Mouse (Mus musculus) ES-Bruce4 (cell line): ENCODE results near the gene Lsr. TPM values are rescaled to one million over a fixed set of nuclear protein-coding genes. Genes with fewer than 3 reads are reported as not detected.

Experiments
- H3K27ac ChIP-seq: 2 replicates; pipeline ENCODE4 v1.5.1; 2012; ENCODE audit warnings: low read length, inconsistent platforms; ENCODE audit not compliant: insufficient read depth
- H3K27me3 ChIP-seq: 2 replicates; pipeline ENCODE4 v1.6.1; 2012; ENCODE audit warnings: mild to moderate bottlenecking, low read length, inconsistent platforms; ENCODE audit not compliant: control insufficient read depth, poor library complexity, insufficient read depth, severe bottlenecking
- H3K36me3 ChIP-seq: 2 replicates; pipeline ENCODE4 v1.6.1; 2012; ENCODE audit warnings: inconsistent platforms, mild to moderate bottlenecking, low read length, moderate library complexity; ENCODE audit not compliant: control insufficient read depth, poor library complexity, insufficient read depth, severe bottlenecking
- H3K4me1 ChIP-seq: one replicate; pipeline ENCODE4 v1.8.1; 2011; ENCODE audit warnings: low read length; ENCODE audit not compliant: control insufficient read depth, insufficient read depth
- H3K4me3 ChIP-seq: 2 replicates; pipeline ENCODE4 v1.5.1; 2011; ENCODE audit warnings: low read depth, mild to moderate bottlenecking, low read length
- H3K9ac ChIP-seq: 2 replicates; pipeline ENCODE4 v1.6.1; 2012; ENCODE audit warnings: low read depth, mild to moderate bottlenecking, inconsistent platforms; ENCODE audit not compliant: poor library complexity, severe bottlenecking
- H3K9me3 ChIP-seq: replicated peaks from 2 replicates; pipeline ENCODE4 v1.6.1; 2012; ENCODE audit warnings: mild to moderate bottlenecking, low read length, inconsistent platforms; ENCODE audit not compliant: control insufficient read depth, poor library complexity, insufficient read depth, severe bottlenecking
- CTCF ChIP-seq: IDR thresholded peaks from one replicate; pipeline ENCODE4 v1.8.1; 2011; ENCODE audit warnings: low read depth, low read length
- EP300 ChIP-seq: IDR thresholded peaks from 2 replicates; pipeline ENCODE4 v1.6.1; 2011; ENCODE audit warnings: low read depth, low read length; ENCODE audit not compliant: insufficient read depth
- POLR2A ChIP-seq: IDR thresholded peaks from one replicate; pipeline ENCODE4 v1.8.1; 2011; ENCODE audit warnings: low read length; ENCODE audit not compliant: insufficient read depth
- polyA plus RNA-seq: library from polyadenylated mRNA; stranded (reverse); fragments of >200 nt; gene quantifications from 2 replicates; pipeline ENCODE4 v1.2.4, GENCODE M21; 2011; ENCODE audit warnings: low read depth; ENCODE audit not compliant: missing spikeins, insufficient read depth, insufficient read length

The Lsr gene
- polyA plus RNA-seq, 1 experiment, result 39.1 TPM

DNA sequence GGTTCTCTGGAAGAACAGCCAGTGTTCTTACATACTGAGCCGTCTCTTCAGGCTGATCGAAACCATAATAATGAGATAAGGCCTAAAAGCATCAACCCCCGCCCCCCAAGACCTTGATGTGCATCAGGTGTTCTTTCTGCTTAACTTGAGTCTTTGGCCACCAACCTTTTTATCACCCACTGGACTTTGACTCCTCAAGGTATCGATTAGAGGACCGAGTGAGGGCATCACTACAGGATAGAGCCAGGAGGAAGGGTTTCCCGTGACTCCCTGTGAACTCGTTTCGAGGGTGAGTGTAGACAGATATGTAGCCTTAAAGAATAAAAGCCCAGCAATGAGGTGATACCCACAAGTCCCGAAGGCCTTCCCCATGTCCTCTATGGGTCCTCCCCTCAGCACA lies 12.1 kb upstream of the Lsr start:
- no peaks in the 10 kb centered on the region for H3K9me3 ChIP-seq
- no peaks in the 10 kb centered on the region for H3K27me3 ChIP-seq
- no peak overlapping the region for H3K9ac ChIP-seq
- no peaks in the 10 kb centered on the region for H3K4me1 ChIP-seq
- TF ChIP-seq POLR2A, result no peak
- no peak for TF ChIP-seq CTCF
- TF ChIP-seq EP300, result no peak
- H3K4me3 ChIP-seq, result no peak overlapping the region
- no peaks in the 10 kb centered on the region for H3K36me3 ChIP-seq
- H3K27ac ChIP-seq, result no peak overlapping the region

DNA sequence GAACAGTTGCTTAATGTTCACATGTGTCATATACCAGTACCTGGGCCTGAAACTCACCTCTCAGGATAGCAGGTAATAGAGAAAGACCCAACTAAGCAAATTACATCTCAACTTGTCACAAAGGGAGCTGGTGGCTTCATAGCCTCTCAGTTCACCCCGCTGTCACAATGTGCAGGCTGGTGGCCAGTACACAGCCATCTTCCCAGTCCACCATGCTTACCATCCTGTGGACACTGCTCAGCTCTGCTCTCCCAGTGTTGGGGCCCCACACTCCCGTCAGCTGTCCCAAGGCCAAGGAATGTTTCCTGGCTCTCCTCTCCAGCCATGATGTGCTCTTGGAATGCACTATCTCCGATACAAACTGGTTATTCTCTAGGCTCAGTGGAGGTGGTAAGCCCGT lies 8.4 kb upstream of the Lsr start:
- Histone ChIP-seq H3K27ac (no peak overlapping the region), H3K4me1 (no peaks in the 10 kb centered on the region), H3K27me3 (no peaks in the 10 kb centered on the region), H3K9ac (no peak overlapping the region), H3K36me3 (no peaks in the 10 kb centered on the region), H3K4me3 (no peak overlapping the region), H3K9me3 (no peaks in the 10 kb centered on the region)
- TF ChIP-seq POLR2A (no peak), CTCF (no peak), EP300 (no peak)

DNA sequence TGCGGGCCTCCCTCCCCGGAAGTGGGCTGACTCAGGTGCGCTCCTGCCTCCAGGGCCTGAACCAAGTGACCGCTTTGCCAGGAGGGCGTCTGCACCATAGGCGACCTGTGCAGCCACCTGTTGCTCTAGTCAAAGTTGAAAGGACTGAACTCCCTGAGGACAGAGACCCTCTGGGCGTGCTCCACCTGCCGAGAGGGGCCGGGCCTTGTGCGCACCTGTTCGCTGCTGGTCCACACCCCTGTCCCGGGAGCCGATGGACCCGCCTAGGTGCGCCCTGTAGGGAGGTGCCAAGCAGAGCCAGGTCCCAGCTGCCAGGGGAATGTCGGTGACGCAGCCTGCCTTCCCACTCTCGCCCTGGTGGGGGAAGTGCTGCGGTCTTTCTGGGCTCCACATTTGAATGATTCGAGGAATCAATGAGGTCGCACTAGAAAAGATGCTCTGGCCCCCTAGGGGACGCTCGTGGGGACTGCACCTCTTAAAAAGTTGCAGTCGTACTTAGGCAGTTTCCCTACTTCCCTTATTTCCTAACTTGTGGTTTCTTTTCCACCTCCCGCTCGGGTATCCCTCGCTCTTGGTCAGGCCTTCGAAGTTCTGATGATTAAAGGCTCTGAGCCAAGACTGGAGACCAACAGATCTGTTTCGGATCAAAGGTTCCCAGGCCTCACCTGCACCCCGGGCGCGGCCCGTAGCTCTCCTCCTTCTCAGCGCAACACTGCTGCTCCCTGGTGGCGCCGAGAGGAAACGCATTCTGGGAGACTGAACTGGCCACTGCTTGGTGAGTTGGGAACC lies 431 bp upstream of the Lsr start, which contains the start of gene Fam187b:
Fam187b (plus strand) TSS at position 290 of the 789 bp plus-strand sequence.
- Histone ChIP-seq H3K36me3 (no peaks in the 10 kb centered on the region; the same call in 1 of the 2 replicates), H3K9me3 (no peaks in the 10 kb centered on the region), H3K27ac (peak within 1 kb of the TSS; percentile 62), H3K27me3 (no peaks in the 10 kb centered on the region), H3K4me3 (peak within 1 kb of the TSS; percentile 92), H3K4me1 (no peaks in the 10 kb centered on the region), H3K9ac (peak within 1 kb of the TSS; percentile 70)
- peak; percentile 31; the same call in 1 of the 2 replicates for TF ChIP-seq EP300
- no peak for TF ChIP-seq POLR2A
- peak; percentile 88 for TF ChIP-seq CTCF

DNA sequence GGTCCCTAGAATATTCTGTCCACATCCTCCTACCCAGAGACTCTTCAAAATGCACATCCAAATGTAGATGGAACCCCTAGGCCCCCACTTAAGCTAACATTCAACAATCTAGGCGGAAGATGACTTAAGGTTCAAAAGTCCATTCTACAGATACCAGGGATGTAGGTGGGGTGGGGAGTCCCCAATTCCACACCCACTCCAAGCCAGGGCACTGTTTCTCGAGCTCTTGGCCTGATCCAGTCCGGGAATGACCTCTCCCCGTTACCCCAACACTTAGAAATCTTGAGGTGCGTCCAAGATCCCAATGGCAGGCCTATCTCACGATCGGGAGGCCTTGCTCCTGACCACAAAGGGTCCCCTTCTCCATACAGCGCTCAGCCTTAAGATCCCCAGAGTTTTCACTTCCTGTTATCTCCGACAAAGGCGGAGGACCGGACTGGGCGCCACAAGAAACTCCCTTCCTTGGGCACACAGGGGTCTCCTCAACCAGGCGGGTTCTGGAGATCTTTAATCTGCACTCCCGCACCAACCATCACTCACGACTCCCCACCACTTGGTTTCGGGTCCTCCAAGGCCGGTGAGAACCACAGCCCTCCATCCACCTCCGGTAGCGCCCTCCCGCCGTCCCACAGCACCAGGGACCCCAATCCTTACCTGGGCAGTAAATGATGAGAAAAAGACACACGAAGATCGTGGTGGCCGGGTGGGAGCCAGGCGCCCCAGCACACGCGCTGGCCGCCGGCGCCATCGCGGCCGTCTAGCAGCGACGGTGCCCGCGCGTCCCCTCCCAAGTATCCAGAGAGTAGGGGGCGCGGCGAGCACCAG lies 626 bp downstream of the Lsr start:
- Histone ChIP-seq H3K9ac (peak overlapping the region; percentile 70), H3K4me3 (peak overlapping the region; percentile 80), H3K27me3 (no peaks in the 10 kb centered on the region), H3K9me3 (no peaks in the 10 kb centered on the region), H3K4me1 (no peaks in the 10 kb centered on the region), H3K27ac (no peak overlapping the region), H3K36me3 (no peaks in the 10 kb centered on the region; the same call in 1 of the 2 replicates)
- TF ChIP-seq POLR2A (no peak), CTCF (no peak), EP300 (no peak)

DNA sequence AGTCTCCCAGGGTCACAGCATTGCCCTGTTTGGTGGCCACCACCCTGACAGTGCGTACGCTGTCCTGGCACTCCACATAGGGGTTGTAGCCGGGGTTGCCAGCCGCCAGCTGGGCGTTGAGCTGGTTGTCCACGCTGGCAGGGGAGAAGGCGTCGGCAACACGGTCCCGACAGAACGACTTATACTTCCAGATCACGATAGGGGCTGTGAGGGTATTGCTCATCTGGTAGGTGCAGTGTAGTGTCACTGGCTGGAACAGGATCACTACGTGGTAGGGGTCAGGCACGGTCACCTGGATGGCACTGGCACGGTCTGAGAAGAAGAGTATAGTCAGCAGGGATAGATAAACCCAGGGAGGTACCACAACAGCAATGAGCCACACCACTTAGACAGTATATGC lies 1.4 kb downstream of the Lsr start:
- Histone ChIP-seq H3K9ac (no peak overlapping the region), H3K27ac (no peak overlapping the region), H3K4me1 (no peaks in the 10 kb centered on the region), H3K27me3 (no peaks in the 10 kb centered on the region), H3K36me3 (no peaks in the 10 kb centered on the region; the same call in 1 of the 2 replicates), H3K9me3 (no peaks in the 10 kb centered on the region), H3K4me3 (no peak overlapping the region)
- no peak for TF ChIP-seq CTCF
- no peak for TF ChIP-seq EP300
- no peak for TF ChIP-seq POLR2A

DNA sequence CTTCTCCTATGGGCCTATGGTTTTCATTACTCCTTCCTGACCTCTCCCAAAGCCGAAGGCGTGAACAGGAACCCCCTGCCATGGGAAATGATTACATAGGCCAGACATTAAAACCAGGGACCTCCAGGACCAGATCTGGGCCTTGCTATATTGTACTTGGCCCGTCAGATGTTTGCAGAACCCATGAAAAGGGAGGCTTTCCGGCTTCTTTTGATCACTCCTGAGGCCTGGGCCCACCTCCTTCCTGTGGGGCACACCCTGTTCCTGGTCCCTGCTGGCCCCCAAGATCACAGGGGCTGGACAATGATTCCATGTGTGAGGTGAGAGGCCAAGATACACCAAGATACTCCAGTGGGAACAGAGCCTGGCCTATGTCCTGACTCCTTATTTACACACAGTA lies 4.1 kb downstream of the Lsr start:
- H3K9ac ChIP-seq, result no peak overlapping the region
- H3K4me3 ChIP-seq, result no peak overlapping the region
- no peaks in the 10 kb centered on the region; the same call in 1 of the 2 replicates for H3K36me3 ChIP-seq
- H3K4me1 ChIP-seq, result peaks cover 3% of the 10 kb centered on the region
- H3K27me3 ChIP-seq, result no peaks in the 10 kb centered on the region
- TF ChIP-seq CTCF, result no peak
- TF ChIP-seq POLR2A, result no peak
- no peak for TF ChIP-seq EP300
- H3K9me3 ChIP-seq, result no peaks in the 10 kb centered on the region
- H3K27ac ChIP-seq, result no peak overlapping the region
